Mouse (Mus musculus) heart, postnatal 14 days (tissue): ENCODE results near the gene Rps29. TPM values are rescaled to one million over a fixed set of nuclear protein-coding genes. Genes with fewer than 3 reads are reported as not detected.
"Not testable (repeated sequence)": the region's sequence is repeated elsewhere in the genome, so short reads cannot be mapped to it uniquely, and the experiment has no call there.

Experiments
- DNase-seq, 2 experiments: peaks; one replicate each; pipeline ENCODE4 v3.0.0; 2021 to 2022
- intact Hi-C: fragments of 180-260 bp; cut with DNase I; formaldehyde crosslinking; loops from one replicate; pipeline ENCODE4 v1.15.1; 2025
- long read RNA-seq, 2 experiments: library from polyadenylated mRNA; stranded (forward); transcript quantifications; one replicate each; pipeline ENCODE4 v2.0.0; 2021
- total RNA-seq, 2 experiments: library from RNA; stranded (reverse); gene quantifications; 2 replicates each; pipeline ENCODE4 v1.2.3; 2021

Gene Rps29
- 1,000 to 10,000 TPM; 1,350 to 1,379 TPM for total RNA-seq
- long read RNA-seq, experiment 1, transcript Rps29-201 (3 exons, 390 nt): major isoform, 135 of 138 reads
- long read RNA-seq, experiment 1, partial matches to known transcripts: 1 of 138 reads
- long read RNA-seq, experiment 1, other reads (novel, unspliced or antisense): 2 of 138 reads
- long read RNA-seq, experiment 2, transcript Rps29-201 (3 exons, 390 nt): major isoform, 206 of 209 reads
- long read RNA-seq, experiment 2, partial matches to known transcripts: 3 of 209 reads
- long read RNA-seq, experiment 2, other reads (novel, unspliced or antisense): 0 of 209 reads

GRCm38 (mm10) chr12:69158765-69159577, at the start of gene Rps29:
Gene Rps29 (minus strand): TSS chr12:69159186.
- peak; percentile 96 for DNase-seq
- intact Hi-C loops: not testable (repeated sequence)

- DNase-seq: no peak
- intact Hi-C loops: loop anchor here (10.0 kb wide), 1 partner anchor 376 kb away; the partner anchor contains the start of gene Vcpkmt
Observed at GRCm38 (mm10) chr12:69208520-69208919, 49.5 kb upstream of the Rps29 start.

GRCm38 (mm10) chr12:69207926-69208325, 48.9 kb upstream of the Rps29 start:
- intact Hi-C loops: loop anchor here (10.0 kb wide), 1 partner anchor 377 kb away; the partner anchor contains the start of gene Vcpkmt
- no peak for DNase-seq

GRCm38 (mm10) chr12:69207396-69207795, 48.4 kb upstream of the Rps29 start:
- intact Hi-C loops: loop anchor here (10.0 kb wide), 1 partner anchor 377 kb away; the partner anchor contains the start of gene Vcpkmt
- DNase-seq: no peak

GRCm38 (mm10) chr12:69204052-69204833, 45.3 kb upstream of the Rps29 start, which contains the start of gene Gm49384:
Gene Gm49384 (minus strand): TSS chr12:69204267.
- intact Hi-C loops: loop anchor here (10.0 kb wide), 1 partner anchor 381 kb away; the partner anchor contains the start of gene Vcpkmt
- no peak for DNase-seq

- intact Hi-C loops: loop anchor here (5.0 kb wide), 1 partner anchor 43 kb away; the partner anchor contains the start of gene Klhdc1
- no peak for DNase-seq
Observed at GRCm38 (mm10) chr12:69198985-69199384, 40.0 kb upstream of the Rps29 start.

- DNase-seq: peak; percentile 50 to 72
- intact Hi-C loops: loop anchor here (5.0 kb wide), 1 partner anchor 44 kb away; the partner anchor contains the start of gene Klhdc1
Observed at GRCm38 (mm10) chr12:69198164-69198535, 39.2 kb upstream of the Rps29 start, which contains the start of gene Dnaaf2. Gene Dnaaf2 (minus strand): TSS chr12:69198429.

- DNase-seq: peak; percentile 71 to 75
- intact Hi-C loops: loop anchor here (5.0 kb wide), 1 partner anchor 45 kb away; the partner anchor contains the start of gene Klhdc1
Observed at GRCm38 (mm10) chr12:69197378-69198163, 38.6 kb upstream of the Rps29 start.

- DNase-seq: peak; percentile 77 to 80
- intact Hi-C loops: loop anchor here (5.0 kb wide), 1 partner anchor 46 kb away; the partner anchor contains the start of gene Klhdc1
Observed at GRCm38 (mm10) chr12:69196444-69197377, 37.7 kb upstream of the Rps29 start, which contains the start of gene Gm49383. Gene Gm49383 (minus strand): TSS chr12:69197104.

- DNase-seq: no peak
- intact Hi-C loops: loop anchor here (5.0 kb wide), 1 partner anchor 105 kb away; the partner anchor contains the start of gene Klhdc2
Observed at GRCm38 (mm10) chr12:69192637-69193036, 33.7 kb upstream of the Rps29 start.

- intact Hi-C loops: loop anchor here (5.0 kb wide), 1 partner anchor 106 kb away; the partner anchor contains the start of gene Klhdc2
- no peak for DNase-seq
Observed at GRCm38 (mm10) chr12:69191396-69191795, 32.4 kb upstream of the Rps29 start.

- intact Hi-C loops: loop anchor here (5.0 kb wide), 1 partner anchor 107 kb away; the partner anchor contains the start of gene Klhdc2
- DNase-seq: peak in 1 of 2 experiments; percentile 30
Observed at GRCm38 (mm10) chr12:69190522-69190921, 31.5 kb upstream of the Rps29 start.

- DNase-seq: no peak
- intact Hi-C loops: loop anchor here (5.0 kb wide), 1 partner anchor 107 kb away; the partner anchor contains the start of gene Klhdc2
Observed at GRCm38 (mm10) chr12:69190074-69190473, 31.1 kb upstream of the Rps29 start.

- no peak for DNase-seq
- intact Hi-C loops: no loop called here
Observed at GRCm38 (mm10) chr12:69186811-69187471, 28.0 kb upstream of the Rps29 start.

GRCm38 (mm10) chr12:69185371-69185770, 26.4 kb upstream of the Rps29 start:
- intact Hi-C loops: no loop called here
- no peak for DNase-seq

- peak; percentile 73 to 74 for DNase-seq
- intact Hi-C loops: no loop called here
Observed at GRCm38 (mm10) chr12:69184342-69185295, 25.6 kb upstream of the Rps29 start.
